Mouse (Mus musculus) MEL (cell line): ENCODE results near the gene A030014E15Rik. TPM values are rescaled to one million over a fixed set of nuclear protein-coding genes. Genes with fewer than 3 reads are reported as not detected.

ENCODE experiments used
- DNase-seq: peaks from one replicate; pipeline ENCODE4 v3.0.0; 2011; ENCODE audit warnings: low read depth, low spot score
- H3K27ac ChIP-seq: 2 replicates; pipeline ENCODE4 v1.5.1; 2012; ENCODE audit warnings: low read depth, mild to moderate bottlenecking, control low read depth, low read length, moderate library complexity; ENCODE audit not compliant: control insufficient read depth
- H3K27me3 ChIP-seq, 2 experiments: fragments of 150-350 bp in 1 of 2; sonication (generic) in 1 of 2; 2 replicates each; pipeline ENCODE4 v1.6.1; 2012; ENCODE audit warnings: low read length in 2 of 2, mild to moderate bottlenecking in 2 of 2, improper control_type of control experiment in 1 of 2, moderate library complexity in 1 of 2; ENCODE audit not compliant: insufficient read depth in 2 of 2, control insufficient read depth in 1 of 2
- H3K36me3 ChIP-seq, 2 experiments: 2 replicates each; pipeline ENCODE4 v1.6.1; 2012 to 2014; ENCODE audit warnings: low read length in 2 of 2, improper control_type of control experiment in 1 of 2, inconsistent platforms in 1 of 2, mild to moderate bottlenecking in 1 of 2; ENCODE audit not compliant: insufficient read depth in 2 of 2, control insufficient read depth in 1 of 2
- H3K4me1 ChIP-seq, 2 experiments: fragments of 150-350 bp in 1 of 2; sonication (generic) in 1 of 2; 2 replicates each; pipeline ENCODE4 v1.6.1; 2012; ENCODE audit warnings: low read length in 2 of 2, improper control_type of control experiment in 1 of 2, mild to moderate bottlenecking in 1 of 2; ENCODE audit not compliant: insufficient read depth in 2 of 2, control insufficient read depth in 1 of 2
- H3K4me3 ChIP-seq, 2 experiments: fragments of 150-350 bp in 1 of 2; sonication (generic) in 1 of 2; 2 replicates each; pipeline ENCODE4 v1.5.1; 2012; ENCODE audit warnings: low read depth in 2 of 2, low read length in 2 of 2, mild to moderate bottlenecking in 2 of 2, moderate library complexity in 2 of 2, control low read depth in 1 of 2, improper control_type of control experiment in 1 of 2; ENCODE audit not compliant: control insufficient read depth in 1 of 2, insufficient read depth in 1 of 2
- H3K79me2 ChIP-seq: 2 replicates; pipeline ENCODE4 v1.6.1; 2012; ENCODE audit warnings: mild to moderate bottlenecking, low read length, moderate library complexity; ENCODE audit not compliant: control insufficient read depth, poor library complexity, insufficient read depth
- H3K9ac ChIP-seq: 2 replicates; pipeline ENCODE4 v1.6.1; 2012; ENCODE audit warnings: low read depth, mild to moderate bottlenecking, control low read depth, low read length, moderate library complexity; ENCODE audit not compliant: control insufficient read depth, poor library complexity, severe bottlenecking
- H3K9me3 ChIP-seq: fragments of 150-350 bp; sonication (generic); replicated peaks from 2 replicates; pipeline ENCODE4 v1.6.1; 2012; ENCODE audit warnings: mild to moderate bottlenecking, low read length, improper control_type of control experiment, moderate library complexity; ENCODE audit not compliant: insufficient read depth
- CHD1 ChIP-seq: IDR thresholded peaks from 2 replicates; pipeline ENCODE4 v1.6.1; 2012; ENCODE audit warnings: low read depth, mild to moderate bottlenecking, inconsistent platforms, low read length, improper control_type of control experiment
- E2F4 ChIP-seq: IDR thresholded peaks from 2 replicates; pipeline ENCODE4 v1.6.1; 2011; ENCODE audit warnings: low read depth, low read length, improper control_type of control experiment, borderline replicate concordance
- GABPA ChIP-seq: IDR thresholded peaks from 2 replicates; pipeline ENCODE4 v1.6.1; 2012; ENCODE audit warnings: low read depth, mild to moderate bottlenecking, inconsistent platforms, low read length, improper control_type of control experiment, moderate library complexity
- HCFC1 ChIP-seq: IDR thresholded peaks from 2 replicates; pipeline ENCODE4 v1.6.1; 2012; ENCODE audit warnings: low read depth, mild to moderate bottlenecking, inconsistent platforms, low read length, improper control_type of control experiment, moderate library complexity
- JUND ChIP-seq: IDR thresholded peaks from 2 replicates; pipeline ENCODE4 v1.6.1; 2011; ENCODE audit warnings: low read depth, mild to moderate bottlenecking, improper control_type of control experiment, low read length
- KAT2A ChIP-seq: conservative IDR thresholded peaks from 2 replicates; pipeline ENCODE4 v1.6.1; 2012; ENCODE audit warnings: low read depth, low read length, improper control_type of control experiment, inconsistent platforms
- MAFK ChIP-seq: IDR thresholded peaks from 2 replicates; pipeline ENCODE4 v1.6.1; 2011; ENCODE audit warnings: low read depth, mild to moderate bottlenecking, low read length, improper control_type of control experiment, borderline replicate concordance
- MYB ChIP-seq: IDR thresholded peaks from 2 replicates; pipeline ENCODE4 v1.6.1; 2011; ENCODE audit warnings: mild to moderate bottlenecking, low read depth, low read length, improper control_type of control experiment
- MYC ChIP-seq: IDR thresholded peaks from 2 replicates; pipeline ENCODE4 v1.6.1; 2011; ENCODE audit warnings: low read depth, mild to moderate bottlenecking, low read length, improper control_type of control experiment, moderate library complexity
- NRF1 ChIP-seq: IDR thresholded peaks from 2 replicates; pipeline ENCODE4 v1.6.1; 2014; ENCODE audit warnings: low read depth, mild to moderate bottlenecking, inconsistent platforms, low read length, improper control_type of control experiment, moderate library complexity; ENCODE audit not compliant: poor library complexity, insufficient read depth, severe bottlenecking
- POLR2A ChIP-seq, 2 experiments: IDR thresholded peaks; 2 replicates each; pipeline ENCODE4 v1.6.1; 2011 to 2012; ENCODE audit warnings: low read length in 2 of 2, mild to moderate bottlenecking in 2 of 2, control low read depth in 1 of 2, improper control_type of control experiment in 1 of 2, low read depth in 1 of 2, moderate library complexity in 1 of 2; ENCODE audit not compliant: control insufficient read depth in 1 of 2, insufficient read depth in 1 of 2, poor library complexity in 1 of 2
- POLR2AphosphoS2 ChIP-seq: IDR thresholded peaks from 2 replicates; pipeline ENCODE4 v1.6.1; 2011; ENCODE audit warnings: low read length, improper control_type of control experiment
- POLR2AphosphoS5 ChIP-seq: IDR thresholded peaks from 2 replicates; pipeline ENCODE4 v1.6.1; 2012; ENCODE audit warnings: low read depth, borderline replicate concordance, mild to moderate bottlenecking, inconsistent platforms, low read length, moderate library complexity, mixed read lengths
- RAD21 ChIP-seq: IDR thresholded peaks from 2 replicates; pipeline ENCODE4 v1.6.1; 2011; ENCODE audit warnings: mild to moderate bottlenecking, low read depth, low read length, improper control_type of control experiment
- SIN3A ChIP-seq: IDR thresholded peaks from 2 replicates; pipeline ENCODE4 v1.6.1; 2012; ENCODE audit warnings: low read length, improper control_type of control experiment, inconsistent platforms
- SMC3 ChIP-seq: IDR thresholded peaks from 2 replicates; pipeline ENCODE4 v1.6.1; 2011; ENCODE audit warnings: low read depth, low read length, improper control_type of control experiment
- TAL1 ChIP-seq: IDR thresholded peaks from 2 replicates; pipeline ENCODE4 v1.6.1; 2012; ENCODE audit warnings: mild to moderate bottlenecking, inconsistent platforms, low read length, moderate library complexity, mixed read lengths
- UBTF ChIP-seq: IDR thresholded peaks from 2 replicates; pipeline ENCODE4 v1.6.1; 2012; ENCODE audit warnings: low read depth, mild to moderate bottlenecking, inconsistent platforms, low read length, improper control_type of control experiment, moderate library complexity, borderline replicate concordance; ENCODE audit not compliant: insufficient read depth
- ZC3H11A ChIP-seq: IDR thresholded peaks from 2 replicates; pipeline ENCODE4 v1.6.1; 2012; ENCODE audit warnings: low read depth, mild to moderate bottlenecking, inconsistent platforms, low read length, improper control_type of control experiment
- ZMIZ1 ChIP-seq: IDR thresholded peaks from 2 replicates; pipeline ENCODE4 v1.6.1; 2012; ENCODE audit warnings: low read depth, mild to moderate bottlenecking, inconsistent platforms, low read length, improper control_type of control experiment, moderate library complexity
- ZNF384 ChIP-seq: IDR thresholded peaks from 2 replicates; pipeline ENCODE4 v1.6.1; 2012; ENCODE audit warnings: low read depth, mild to moderate bottlenecking, inconsistent platforms, low read length, improper control_type of control experiment
- polyA plus RNA-seq, 2 experiments: library from polyadenylated mRNA; stranded (reverse) in 1 of 2; unstranded in 1 of 2; fragments of >175 nt in 1 of 2; fragments of >200 nt in 1 of 2; gene quantifications; 2 replicates each; pipeline versions ENCODE4 v1.2.1 to v1.2.4; 2012; ENCODE audit warnings: low replicate concordance in 2 of 2, low read depth in 1 of 2; ENCODE audit not compliant: insufficient read length in 2 of 2, insufficient read depth in 1 of 2, missing spikeins in 1 of 2
- total RNA-seq: library from RNA; depleted of rRNA; stranded (reverse); fragments of 300-350 nt; gene quantifications from 2 replicates; pipeline ENCODE4 v1.2.3, GENCODE M21; 2012

The A030014E15Rik gene
- total and polyA plus RNA-seq, 3 experiments: not detected

- no peak overlapping the region for H3K9ac ChIP-seq
- H3K36me3 ChIP-seq: peaks cover 0 to 24% of the 10 kb centered on the region in 2 experiments; a peak in 2 of 4 replicates
- H3K4me1 ChIP-seq: no peaks in the 10 kb centered on the region
- H3K9me3 ChIP-seq: no peaks in the 10 kb centered on the region
- TF ChIP-seq JUND: no peak
- no peak for TF ChIP-seq POLR2AphosphoS2
- TF ChIP-seq NRF1: no peak
- no peak for TF ChIP-seq UBTF
- TF ChIP-seq ZC3H11A: no peak
- TF ChIP-seq GABPA: no peak
- TF ChIP-seq HCFC1: no peak
- no peak for TF ChIP-seq SMC3
- TF ChIP-seq CHD1: no peak
- no peak for TF ChIP-seq TAL1
- no peak for TF ChIP-seq POLR2AphosphoS5
- no peak overlapping the region for H3K27ac ChIP-seq
- H3K4me3 ChIP-seq: no peak overlapping the region
- H3K27me3 ChIP-seq: no peaks in the 10 kb centered on the region
- H3K79me2 ChIP-seq: no peaks in the 10 kb centered on the region
- DNase-seq: no peak
Observed at GRCm38 (mm10) chr1:82893269-82893668, 31.4 kb upstream of the A030014E15Rik start.

- Histone ChIP-seq H3K79me2 (no peaks in the 10 kb centered on the region), H3K4me1 (no peaks in the 10 kb centered on the region), H3K9me3 (no peaks in the 10 kb centered on the region), H3K4me3 (no peak overlapping the region), H3K27ac (no peak overlapping the region), H3K9ac (no peak overlapping the region), H3K27me3 (no peaks in the 10 kb centered on the region), H3K36me3 (peaks cover 3 to 8% of the 10 kb centered on the region in 2 experiments; a peak in 3 of 4 replicates)
- TF ChIP-seq MAFK: no peak
- TF ChIP-seq SIN3A: no peak
- TF ChIP-seq KAT2A: no peak
- no peak for TF ChIP-seq MYC
- TF ChIP-seq RAD21: no peak
- no peak for TF ChIP-seq ZC3H11A
- TF ChIP-seq GABPA: no peak
- no peak for TF ChIP-seq ZNF384
- no peak for TF ChIP-seq MYB
- TF ChIP-seq E2F4: no peak
- TF ChIP-seq POLR2A (IDR thresholded peaks at IDR 0.05; ENCODE audit: control insufficient read depth in 1 of 2, insufficient read depth in 1 of 2, low read depth in 1 of 2, low read length in 2 of 2, poor library complexity in 1 of 2): no peak
- no peak for TF ChIP-seq ZMIZ1
- no peak for DNase-seq
Observed at GRCm38 (mm10) chr1:82900567-82900966, 24.1 kb upstream of the A030014E15Rik start.
